Mouse (Mus musculus): Measurements from ENCODE around the gene Glod4.

- no peak for TF ChIP-seq POLR2A (IDR thresholded peaks at IDR 0.05; ENCODE audit: low read depth, low read length)
- TF ChIP-seq CTCF (IDR thresholded peaks at IDR 0.05; ENCODE audit: extremely low read depth, insufficient read depth, insufficient read length, insufficient replicate concordance) = no peak
These were observed 107.7 kb downstream of the Glod4 start for GRCm38 (mm10) chr11:76135641-76136437.

All from spleen, adult 2 months (tissue).